Mouse (Mus musculus) A20 (cell line): ENCODE measurements around the gene Rbm20.

Source experiments
- DNase-seq: peaks from one replicate; pipeline ENCODE4 v3.0.0-alpha.2; 2011; ENCODE audit warnings: low read depth, low spot score

Rbm20 gene

GRCm38 (mm10) chr19:53850166-53850922, 173.2 kb downstream of the Rbm20 start:
- DNase-seq, result no peak

GRCm38 (mm10) chr19:53851352-53851751, 174.2 kb downstream of the Rbm20 start:
- DNase-seq, result no peak

- no peak for DNase-seq
Measured at GRCm38 (mm10) chr19:53851826-53852698, 175.0 kb downstream of the Rbm20 start.

GRCm38 (mm10) chr19:53852699-53853451, 175.8 kb downstream of the Rbm20 start:
- DNase-seq, result no peak

- no peak for DNase-seq
Measured at GRCm38 (mm10) chr19:53854978-53855377, 177.9 kb downstream of the Rbm20 start.

GRCm38 (mm10) chr19:53855781-53856180, 178.7 kb downstream of the Rbm20 start:
- no peak for DNase-seq

- DNase-seq, result no peak
Measured at GRCm38 (mm10) chr19:53856794-53857193, 179.7 kb downstream of the Rbm20 start.

GRCm38 (mm10) chr19:53857962-53858361, 180.9 kb downstream of the Rbm20 start:
- DNase-seq, result no peak

GRCm38 (mm10) chr19:53859149-53859548, 182.0 kb downstream of the Rbm20 start:
- no peak for DNase-seq

- DNase-seq, result no peak
Measured at GRCm38 (mm10) chr19:53859593-53859992, 182.5 kb downstream of the Rbm20 start.

GRCm38 (mm10) chr19:53861346-53861745, 184.2 kb downstream of the Rbm20 start:
- no peak for DNase-seq

GRCm38 (mm10) chr19:53862573-53863246, 185.6 kb downstream of the Rbm20 start:
- DNase-seq, result no peak

GRCm38 (mm10) chr19:53867238-53867637, 190.1 kb downstream of the Rbm20 start:
- DNase-seq, result no peak

GRCm38 (mm10) chr19:53868125-53868524, 191.0 kb downstream of the Rbm20 start:
- DNase-seq, result no peak

- no peak for DNase-seq
Measured at GRCm38 (mm10) chr19:53868796-53869195, 191.7 kb downstream of the Rbm20 start.

GRCm38 (mm10) chr19:53869427-53870385, 192.6 kb downstream of the Rbm20 start:
- DNase-seq, result peak; percentile 77

- DNase-seq, result peak; percentile 4
Measured at GRCm38 (mm10) chr19:53870568-53870967, 193.5 kb downstream of the Rbm20 start.

GRCm38 (mm10) chr19:53871502-53871901, 194.4 kb downstream of the Rbm20 start:
- DNase-seq, result peak; percentile 21

GRCm38 (mm10) chr19:53872994-53873713, 196.0 kb downstream of the Rbm20 start:
- DNase-seq, result no peak

GRCm38 (mm10) chr19:53875246-53875645, 198.1 kb downstream of the Rbm20 start:
- DNase-seq, result no peak
